Mouse (Mus musculus): Measurements from ENCODE around the gene Arhgef7. TPM values are rescaled to one million over a fixed set of nuclear protein-coding genes. Genes with fewer than 3 reads are reported as not detected.

The Arhgef7 gene
- polyA plus RNA-seq, 1 experiment from 2014 or later: 56.9 TPM

- 70% methylated on average over 6 of the region's 6 CpGs for WGBS
- Histone ChIP-seq H3K27me3 (ENCODE audit: poor library complexity, severe bottlenecking) (peaks cover 25% of the 10 kb centered on the region), H3K4me1 (peaks cover 18% of the 10 kb centered on the region), H3K36me3 (replicated peaks) (no peaks in the 10 kb centered on the region), H3K4me3 (peak within 1 kb of the TSS; percentile 36), H3K27ac (peak within 1 kb of the TSS; percentile 54; the same call in 1 of the 2 replicates), H3K9me3 (peaks cover 3% of the 10 kb centered on the region; the same call in 1 of the 2 replicates)
- DNase-seq (ENCODE audit: extremely low spot score, low spot score): no peak
Measured at GRCm38 (mm10) chr8:11701033-11701362, 26.5 kb upstream of the Arhgef7 start, which contains the start of gene 1700016D06Rik. Gene 1700016D06Rik (minus strand): TSS chr8:11701063.

- WGBS: 84% methylated on average over 6 of the region's 6 CpGs
- Histone ChIP-seq H3K4me1 (peaks cover 18% of the 10 kb centered on the region), H3K9me3 (peaks cover 3% of the 10 kb centered on the region; the same call in 1 of the 2 replicates), H3K27ac (no peak overlapping the region), H3K36me3 (replicated peaks) (no peaks in the 10 kb centered on the region), H3K4me3 (no peak overlapping the region), H3K27me3 (ENCODE audit: poor library complexity, severe bottlenecking) (peaks cover 25% of the 10 kb centered on the region)
- no peak for DNase-seq (ENCODE audit: extremely low spot score, low spot score)
Measured at GRCm38 (mm10) chr8:11701428-11701827, 26.1 kb upstream of the Arhgef7 start.

- WGBS: 93% methylated on average over 5 of the region's 5 CpGs
- Histone ChIP-seq H3K27me3 (ENCODE audit: poor library complexity, severe bottlenecking) (peaks cover 22% of the 10 kb centered on the region), H3K9me3 (peaks cover 3% of the 10 kb centered on the region; the same call in 1 of the 2 replicates), H3K27ac (no peak overlapping the region), H3K4me1 (peaks cover 24% of the 10 kb centered on the region), H3K4me3 (no peak overlapping the region), H3K36me3 (replicated peaks) (no peaks in the 10 kb centered on the region)
- no peak for DNase-seq (ENCODE audit: extremely low spot score, low spot score)
Measured at GRCm38 (mm10) chr8:11703789-11704188, 23.7 kb upstream of the Arhgef7 start.

GRCm38 (mm10) chr8:11704716-11705420 is 22.7 kb upstream of the Arhgef7 start:
- Histone ChIP-seq H3K9me3 (peaks cover 3% of the 10 kb centered on the region; the same call in 1 of the 2 replicates), H3K27me3 (ENCODE audit: poor library complexity, severe bottlenecking) (peaks cover 16% of the 10 kb centered on the region), H3K4me1 (peaks cover 24% of the 10 kb centered on the region), H3K27ac (no peak overlapping the region), H3K36me3 (replicated peaks) (no peaks in the 10 kb centered on the region), H3K4me3 (no peak overlapping the region)
- WGBS: 66% methylated on average over 6 of the region's 6 CpGs
- no peak for DNase-seq (ENCODE audit: extremely low spot score, low spot score)

- Histone ChIP-seq H3K36me3 (replicated peaks) (no peaks in the 10 kb centered on the region), H3K27ac (no peak overlapping the region), H3K9me3 (peaks cover 3% of the 10 kb centered on the region; the same call in 1 of the 2 replicates), H3K4me1 (peaks cover 17% of the 10 kb centered on the region), H3K27me3 (ENCODE audit: poor library complexity, severe bottlenecking) (peaks cover 10% of the 10 kb centered on the region), H3K4me3 (no peak overlapping the region)
- DNase-seq (ENCODE audit: extremely low spot score, low spot score): no peak
- 93% methylated on average over 12 of the region's 12 CpGs for WGBS
Measured at GRCm38 (mm10) chr8:11705818-11706217, 21.7 kb upstream of the Arhgef7 start.

- no peak for DNase-seq (ENCODE audit: extremely low spot score, low spot score)
- Histone ChIP-seq H3K9me3 (peaks cover 3% of the 10 kb centered on the region; the same call in 1 of the 2 replicates), H3K4me3 (no peak overlapping the region), H3K27me3 (ENCODE audit: poor library complexity, severe bottlenecking) (peaks cover 3% of the 10 kb centered on the region), H3K4me1 (peaks cover 22% of the 10 kb centered on the region), H3K27ac (no peak overlapping the region), H3K36me3 (replicated peaks) (no peaks in the 10 kb centered on the region)
- 14% methylated on average over 3 of the region's 3 CpGs for WGBS
Measured at GRCm38 (mm10) chr8:11707701-11708100, 19.8 kb upstream of the Arhgef7 start.

- Histone ChIP-seq H3K27me3 (ENCODE audit: poor library complexity, severe bottlenecking) (peaks cover 3% of the 10 kb centered on the region), H3K27ac (no peak overlapping the region), H3K4me1 (peaks cover 22% of the 10 kb centered on the region), H3K9me3 (peaks cover 2% of the 10 kb centered on the region; the same call in 1 of the 2 replicates), H3K36me3 (replicated peaks) (no peaks in the 10 kb centered on the region), H3K4me3 (no peak overlapping the region)
- no peak for DNase-seq (ENCODE audit: extremely low spot score, low spot score)
- 84% methylated on average over 2 of the region's 2 CpGs for WGBS
Measured at GRCm38 (mm10) chr8:11708815-11709214, 18.7 kb upstream of the Arhgef7 start.

- peaks cover 3% of the 10 kb centered on the region for H3K27me3 ChIP-seq (ENCODE audit: poor library complexity, severe bottlenecking)
- H3K4me3 ChIP-seq: no peak overlapping the region
- DNase-seq (ENCODE audit: extremely low spot score, low spot score): no peak
- peaks cover 22% of the 10 kb centered on the region for H3K4me1 ChIP-seq
- no peaks in the 10 kb centered on the region for H3K36me3 ChIP-seq (replicated peaks)
- WGBS: 78% methylated on average over 3 of the region's 3 CpGs
- no peak overlapping the region for H3K27ac ChIP-seq
- no peaks in the 10 kb centered on the region for H3K9me3 ChIP-seq
Measured at GRCm38 (mm10) chr8:11709542-11709941, 18.0 kb upstream of the Arhgef7 start.

GRCm38 (mm10) chr8:11710415-11710814 is 17.1 kb upstream of the Arhgef7 start:
- H3K27ac ChIP-seq: no peak overlapping the region
- DNase-seq (ENCODE audit: extremely low spot score, low spot score): no peak
- 45% methylated on average over 5 of the region's 5 CpGs for WGBS
- H3K36me3 ChIP-seq (replicated peaks): no peaks in the 10 kb centered on the region
- no peaks in the 10 kb centered on the region for H3K9me3 ChIP-seq
- no peak overlapping the region for H3K4me3 ChIP-seq
- peaks cover 3% of the 10 kb centered on the region for H3K27me3 ChIP-seq (ENCODE audit: poor library complexity, severe bottlenecking)
- H3K4me1 ChIP-seq: peaks cover 22% of the 10 kb centered on the region

- Histone ChIP-seq H3K9me3 (no peaks in the 10 kb centered on the region), H3K36me3 (replicated peaks) (no peaks in the 10 kb centered on the region), H3K27me3 (ENCODE audit: poor library complexity, severe bottlenecking) (peaks cover 3% of the 10 kb centered on the region), H3K4me1 (peaks cover 22% of the 10 kb centered on the region), H3K27ac (no peak overlapping the region), H3K4me3 (no peak overlapping the region)
- 85% methylated on average over 6 of the region's 6 CpGs for WGBS
- DNase-seq (ENCODE audit: extremely low spot score, low spot score): peak; percentile 25
Measured at GRCm38 (mm10) chr8:11712244-11712643, 15.3 kb upstream of the Arhgef7 start.

- Histone ChIP-seq H3K27me3 (ENCODE audit: poor library complexity, severe bottlenecking) (peaks cover 2% of the 10 kb centered on the region; the same call in 1 of the 2 replicates), H3K9me3 (no peaks in the 10 kb centered on the region), H3K27ac (no peak overlapping the region), H3K36me3 (replicated peaks) (no peaks in the 10 kb centered on the region), H3K4me1 (no peaks in the 10 kb centered on the region), H3K4me3 (no peak overlapping the region)
- WGBS: 80% methylated on average over 4 of the region's 4 CpGs
- DNase-seq (ENCODE audit: extremely low spot score, low spot score): no peak
Measured at GRCm38 (mm10) chr8:11717194-11717593, 10.3 kb upstream of the Arhgef7 start.

- peaks cover 56% of the 10 kb centered on the region for H3K27me3 ChIP-seq (ENCODE audit: poor library complexity, severe bottlenecking)
- WGBS: 1% methylated on average over 22 of the region's 22 CpGs
- H3K4me3 ChIP-seq: peak overlapping the region; percentile 80
- peaks cover 3% of the 10 kb centered on the region for H3K36me3 ChIP-seq (replicated peaks)
- peak overlapping the region; percentile 98 for H3K27ac ChIP-seq
- no peaks in the 10 kb centered on the region for H3K9me3 ChIP-seq
- DNase-seq (ENCODE audit: extremely low spot score, low spot score): no peak
- peaks cover 38% of the 10 kb centered on the region for H3K4me1 ChIP-seq
Measured at GRCm38 (mm10) chr8:11727273-11727650, 259 bp upstream of the Arhgef7 start.

GRCm38 (mm10) chr8:11728482-11729295 is 1.2 kb downstream of the Arhgef7 start:
- Histone ChIP-seq H3K4me1 (peaks cover 38% of the 10 kb centered on the region), H3K27ac (peak overlapping the region; percentile 98), H3K9me3 (no peaks in the 10 kb centered on the region), H3K4me3 (peak overlapping the region; percentile 80), H3K27me3 (ENCODE audit: poor library complexity, severe bottlenecking) (peaks cover 47% of the 10 kb centered on the region), H3K36me3 (replicated peaks) (peaks cover 6% of the 10 kb centered on the region)
- under 1% methylated on average over 61 of the region's 61 CpGs for WGBS
- DNase-seq (ENCODE audit: extremely low spot score, low spot score): peak; percentile 63

Measured in forebrain, embryonic 10.5 days (tissue).